Mouse (Mus musculus) heart, embryonic 15.5 days (tissue): ENCODE measurements at regions not wholly inside any gene's neighbourhood (a gene's known extent, or its start where the extent isn't known, plus 50 kb on each side); places are given as distances from the start of the nearest gene placed in this dataset.
A peak's percentile ranks its signal among the peaks of the same experiment; 100 is the strongest.

Source experiments
- ATAC-seq: fragments of 200-750 bp; cut with Nextera tagmentation; replicated peaks from 2 replicates; pipeline ENCODE4 v1.8.0; 2017; ENCODE audit warnings: low read depth, moderate TSS enrichment; ENCODE audit not compliant: insufficient number of reproducible peaks, insufficient read depth, low FRiP score
- H3K27ac ChIP-seq: fragments of 300-500 bp; sonication (generic); 2 replicates; pipeline ENCODE4 v1.5.1; 2015; ENCODE audit warnings: mild to moderate bottlenecking, inconsistent platforms
- H3K27me3 ChIP-seq: fragments of 300-500 bp; sonication (generic); 2 replicates; pipeline ENCODE4 v1.6.1; 2015; ENCODE audit warnings: inconsistent platforms
- H3K36me3 ChIP-seq: fragments of 300-500 bp; sonication (generic); 2 replicates; pipeline ENCODE4 v1.6.1; 2015; ENCODE audit warnings: mild to moderate bottlenecking, inconsistent platforms
- H3K4me1 ChIP-seq: fragments of 300-500 bp; sonication (generic); replicated peaks from 2 replicates; pipeline ENCODE4 v1.6.1; 2015; ENCODE audit warnings: inconsistent platforms
- H3K4me2 ChIP-seq: fragments of 300-500 bp; sonication (generic); 2 replicates; pipeline ENCODE4 v1.6.1; 2015; ENCODE audit warnings: inconsistent platforms, mild to moderate bottlenecking, moderate library complexity
- H3K4me3 ChIP-seq: fragments of 300-500 bp; sonication (generic); 2 replicates; pipeline ENCODE4 v1.5.1; 2015; ENCODE audit warnings: mild to moderate bottlenecking, inconsistent platforms
- H3K9ac ChIP-seq: fragments of 300-500 bp; sonication (generic); 2 replicates; pipeline ENCODE4 v1.6.1; 2015; ENCODE audit warnings: mild to moderate bottlenecking, inconsistent platforms
- H3K9me3 ChIP-seq: fragments of 300-500 bp; sonication (generic); replicated peaks from 2 replicates; pipeline ENCODE4 v1.6.1; 2016; ENCODE audit warnings: inconsistent platforms
- WGBS: fragments of 180-500 bp; shearing (Covaris S2); methylation state at CpG from one replicate; pipeline ENCODE4 v1.1.7; 2015; ENCODE audit warnings: mixed read lengths; 5-methylcytosine and 5-hydroxymethylcytosine counted together

DNA sequence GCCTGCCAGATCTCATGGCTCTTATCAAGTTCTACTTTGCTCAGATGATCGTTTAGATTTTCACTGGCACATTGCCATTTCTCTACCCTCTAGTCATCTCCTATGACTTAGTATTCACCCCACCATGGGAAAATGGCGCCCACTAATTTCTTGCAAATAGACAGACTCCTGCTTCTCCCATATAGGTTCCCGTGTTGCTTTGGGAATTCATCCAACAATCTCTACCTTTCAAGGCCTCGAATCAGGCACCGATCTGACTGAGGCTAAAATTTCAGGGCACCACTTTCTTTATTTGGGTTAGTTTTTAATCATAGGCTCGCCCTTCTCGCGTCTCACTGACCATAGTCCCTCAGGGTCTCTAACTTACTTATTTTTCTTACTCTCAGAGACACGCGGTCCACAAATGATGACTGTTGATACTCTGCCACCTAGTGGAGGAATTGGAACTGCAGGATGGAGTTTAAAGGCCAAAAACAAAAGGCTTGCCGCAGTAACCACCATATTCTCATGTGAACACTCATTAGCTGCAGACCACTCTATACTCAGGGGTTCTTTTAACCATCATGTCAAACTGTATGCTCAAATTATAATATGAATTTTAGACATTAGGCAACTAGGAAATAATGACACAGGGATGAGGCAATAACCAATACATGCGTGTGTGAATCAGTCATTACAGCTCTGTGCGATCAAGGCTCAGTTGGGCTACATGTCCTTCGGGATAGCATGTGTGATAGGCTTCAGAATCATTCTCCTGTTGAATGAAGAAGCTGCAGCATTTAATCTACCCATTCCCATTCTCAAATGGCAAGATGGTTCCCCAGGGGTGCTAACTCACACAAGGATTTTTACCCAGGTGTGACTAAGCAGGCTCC, 119.5 kb upstream of the Nhs start:
- ATAC-seq, result no peak
- 0 out of 2 replicates have a peak overlapping the region, but pooled peaks have one; percentile 16 for H3K4me2 ChIP-seq

DNA sequence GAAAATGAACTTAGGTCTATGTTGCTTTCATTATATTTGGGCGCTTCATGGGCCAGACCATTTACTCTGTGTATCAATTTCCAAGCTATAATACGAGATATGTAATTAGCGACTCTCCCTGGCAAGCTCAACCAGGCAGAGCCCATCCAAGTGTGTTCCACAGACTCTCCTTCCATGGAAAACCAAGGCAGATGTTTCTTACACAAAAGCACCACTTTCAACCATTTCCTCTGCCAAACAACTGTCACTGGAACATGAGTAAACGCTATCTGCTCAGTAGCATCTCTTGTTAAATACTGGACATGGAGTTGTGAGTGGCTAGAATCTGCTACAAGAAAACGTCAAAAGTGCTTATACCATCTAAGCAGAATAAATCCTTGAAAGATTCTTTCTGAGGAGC, 115.1 kb upstream of the Nhs start:
- Histone ChIP-seq H3K4me3 (no peak overlapping the region), H3K36me3 (no peaks in the 10 kb centered on the region), H3K9ac (no peak overlapping the region), H3K4me2 (no peak overlapping the region), H3K27ac (no peak overlapping the region), H3K9me3 (no peaks in the 10 kb centered on the region), H3K27me3 (no peaks in the 10 kb centered on the region; the same call in 1 of the 2 replicates), H3K4me1 (no peaks in the 10 kb centered on the region)
- no peak for ATAC-seq
- 67% methylated on average over 5 of the region's 5 CpGs for WGBS

More for the DNA sequence above, 119.5 kb upstream of the Nhs start:
- Histone ChIP-seq H3K4me3 (no peak overlapping the region), H3K4me1 (no peaks in the 10 kb centered on the region), H3K27ac (no peak overlapping the region), H3K9me3 (no peaks in the 10 kb centered on the region), H3K36me3 (no peaks in the 10 kb centered on the region), H3K27me3 (no peaks in the 10 kb centered on the region; the same call in 1 of the 2 replicates), H3K9ac (no peak overlapping the region)
- 48% methylated on average over 14 of the region's 14 CpGs for WGBS

DNA sequence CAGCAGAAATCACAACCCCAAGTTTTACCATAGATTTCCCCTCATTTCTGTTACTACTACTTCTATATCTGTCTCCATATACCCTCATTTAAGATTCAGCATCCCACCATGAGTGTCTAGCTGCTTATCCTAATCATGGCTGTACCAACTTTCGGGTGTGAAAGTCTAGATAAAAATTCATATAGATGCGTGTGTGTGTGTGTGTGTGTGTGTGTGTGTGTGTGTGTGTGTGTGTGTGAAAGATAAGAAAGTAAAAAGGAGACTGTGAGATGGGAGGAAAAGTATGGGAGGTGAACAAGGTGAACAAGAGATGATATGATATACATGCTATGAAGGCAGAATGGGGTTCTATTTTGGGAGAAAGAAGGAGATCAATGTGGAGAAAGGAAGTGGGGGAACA, 111.7 kb upstream of the Nhs start:
- Histone ChIP-seq H3K4me2 (no peak overlapping the region), H3K4me3 (no peak overlapping the region), H3K27ac (no peak overlapping the region), H3K9ac (no peak overlapping the region), H3K4me1 (no peaks in the 10 kb centered on the region), H3K9me3 (no peaks in the 10 kb centered on the region), H3K27me3 (no peaks in the 10 kb centered on the region), H3K36me3 (no peaks in the 10 kb centered on the region)
- no peak for ATAC-seq
- 66% methylated on average over 2 of the region's 2 CpGs for WGBS

DNA sequence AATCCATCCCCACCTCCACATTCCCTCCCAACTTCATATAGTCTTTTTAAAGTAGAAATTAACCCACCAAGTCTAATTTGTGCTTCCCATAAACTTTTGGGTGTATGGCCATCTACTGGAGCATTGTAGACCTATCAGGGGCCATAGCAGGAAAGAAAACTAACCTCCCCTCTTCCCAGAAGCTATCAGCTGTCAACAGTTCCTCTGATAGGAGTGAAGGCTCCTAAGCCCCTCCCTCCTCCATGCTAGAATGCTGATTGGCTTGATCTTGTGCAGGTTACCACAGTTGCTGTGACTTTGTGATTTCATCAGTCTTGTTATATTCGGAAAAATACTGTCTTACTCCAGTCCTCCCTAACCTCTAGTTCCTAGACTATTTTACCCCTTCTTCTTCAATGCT, 109.4 kb upstream of the Nhs start:
- Histone ChIP-seq H3K4me1 (no peaks in the 10 kb centered on the region), H3K27ac (no peak overlapping the region), H3K4me3 (no peak overlapping the region), H3K27me3 (no peaks in the 10 kb centered on the region), H3K9me3 (no peaks in the 10 kb centered on the region), H3K4me2 (no peak overlapping the region), H3K9ac (no peak overlapping the region), H3K36me3 (no peaks in the 10 kb centered on the region)
- no peak for ATAC-seq
- 70% methylated on average over 1 of the region's 1 CpGs for WGBS

DNA sequence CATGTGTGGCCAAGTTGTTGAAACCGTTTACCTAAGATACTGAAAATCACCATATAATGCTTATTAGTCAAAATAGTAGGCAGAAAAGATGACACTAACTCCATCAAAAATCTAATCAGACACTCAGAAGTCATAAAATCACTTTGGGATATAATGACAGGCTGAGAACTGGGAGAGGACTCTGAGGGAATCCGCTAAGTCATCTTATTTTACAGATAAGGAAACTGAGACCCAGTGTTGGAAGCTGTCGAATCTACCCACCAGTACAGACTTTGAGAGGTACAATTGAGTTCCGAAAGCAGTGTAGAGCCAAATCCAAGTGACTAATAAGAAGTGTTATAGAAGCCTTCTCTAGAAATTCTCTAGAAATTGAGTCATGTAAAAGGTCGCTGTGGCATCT, 108.6 kb upstream of the Nhs start:
- 71% methylated on average over 5 of the region's 5 CpGs for WGBS
- Histone ChIP-seq H3K9ac (no peak overlapping the region), H3K36me3 (no peaks in the 10 kb centered on the region), H3K27me3 (no peaks in the 10 kb centered on the region), H3K27ac (no peak overlapping the region), H3K4me2 (no peak overlapping the region), H3K4me1 (no peaks in the 10 kb centered on the region), H3K4me3 (no peak overlapping the region), H3K9me3 (no peaks in the 10 kb centered on the region)
- ATAC-seq, result no peak

DNA sequence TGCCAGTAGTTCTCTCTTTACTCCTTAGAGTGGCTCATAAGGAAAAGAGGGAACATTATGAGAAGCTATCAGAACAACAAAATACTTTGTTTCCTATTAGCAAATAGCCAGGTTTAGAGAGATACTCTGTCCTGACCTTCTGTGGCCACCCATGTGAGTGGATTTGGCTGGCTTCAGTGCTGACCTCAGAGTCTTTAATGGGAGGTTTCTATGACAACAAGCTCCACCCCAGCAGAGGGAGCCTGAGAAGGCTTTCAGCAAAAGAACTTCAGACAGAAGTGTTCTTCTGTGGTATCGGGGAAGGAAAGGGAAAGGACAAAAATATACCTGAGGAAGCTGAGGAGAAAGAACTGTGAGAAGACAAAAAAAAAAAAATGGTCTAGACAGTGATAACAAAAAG, 108.1 kb upstream of the Nhs start:
- Histone ChIP-seq H3K4me2 (no peak overlapping the region), H3K9ac (no peak overlapping the region), H3K4me3 (no peak overlapping the region), H3K27ac (no peak overlapping the region), H3K9me3 (no peaks in the 10 kb centered on the region), H3K4me1 (no peaks in the 10 kb centered on the region), H3K27me3 (no peaks in the 10 kb centered on the region), H3K36me3 (no peaks in the 10 kb centered on the region)
- 20% methylated on average over 1 of the region's 1 CpGs for WGBS
- ATAC-seq, result no peak

DNA sequence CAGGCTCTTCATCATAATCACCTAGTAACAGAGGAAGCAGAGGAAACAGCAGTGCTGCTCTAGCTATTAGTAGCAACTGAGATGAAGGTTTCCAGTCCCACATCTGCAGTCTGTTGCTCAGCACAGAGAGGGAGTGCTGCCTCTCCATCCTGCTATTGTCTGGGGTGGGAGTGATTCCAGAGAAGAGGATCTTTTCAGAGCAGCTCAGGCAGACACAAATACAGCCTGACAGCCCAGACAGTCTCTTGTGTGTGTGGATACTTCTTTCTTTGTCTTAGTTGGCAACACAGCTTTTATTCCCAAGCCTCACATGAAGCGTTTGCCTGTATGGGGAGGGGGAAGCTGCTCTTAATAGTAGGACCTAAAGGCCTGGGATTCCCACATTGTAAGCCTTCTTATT, 107.2 kb upstream of the Nhs start:
- no peak overlapping the region for H3K9ac ChIP-seq
- no peaks in the 10 kb centered on the region for H3K4me1 ChIP-seq
- WGBS, result 33% methylated on average over 1 of the region's 1 CpGs
- H3K36me3 ChIP-seq, result no peaks in the 10 kb centered on the region
- no peak overlapping the region for H3K4me2 ChIP-seq
- H3K4me3 ChIP-seq, result no peak overlapping the region
- H3K9me3 ChIP-seq, result no peaks in the 10 kb centered on the region
- no peak; the same call in 1 of the 2 replicates for ATAC-seq
- no peak overlapping the region for H3K27ac ChIP-seq
- H3K27me3 ChIP-seq, result no peaks in the 10 kb centered on the region

DNA sequence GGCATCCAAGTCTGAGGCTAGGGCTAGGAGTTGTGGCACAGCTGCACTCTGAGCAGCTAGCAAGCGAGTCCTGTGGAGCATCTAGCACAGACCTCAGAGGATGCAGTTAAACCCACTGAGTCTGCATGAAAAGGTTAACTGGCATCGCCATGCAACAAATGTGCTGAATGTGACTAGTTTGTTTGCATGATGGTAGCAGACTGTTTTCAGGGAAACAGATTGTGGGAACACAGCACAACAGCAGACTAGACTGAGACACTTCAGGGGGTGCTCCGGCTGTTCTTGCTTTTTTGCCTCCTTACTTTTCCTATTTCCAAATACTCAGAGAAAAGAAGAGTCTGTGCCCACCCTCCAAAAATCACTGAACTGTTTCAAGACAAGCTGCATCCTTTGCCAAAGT, 97.9 kb upstream of the Nhs start:
- no peak overlapping the region for H3K9ac ChIP-seq
- no peak for ATAC-seq
- H3K4me1 ChIP-seq, result peaks cover 3% of the 10 kb centered on the region; the same call in 1 of the 2 replicates
- no peak overlapping the region for H3K4me2 ChIP-seq
- WGBS, result 83% methylated on average over 3 of the region's 3 CpGs
- no peaks in the 10 kb centered on the region for H3K36me3 ChIP-seq
- H3K9me3 ChIP-seq, result no peaks in the 10 kb centered on the region
- H3K27ac ChIP-seq, result no peak overlapping the region
- no peaks in the 10 kb centered on the region for H3K27me3 ChIP-seq
- no peak overlapping the region for H3K4me3 ChIP-seq

DNA sequence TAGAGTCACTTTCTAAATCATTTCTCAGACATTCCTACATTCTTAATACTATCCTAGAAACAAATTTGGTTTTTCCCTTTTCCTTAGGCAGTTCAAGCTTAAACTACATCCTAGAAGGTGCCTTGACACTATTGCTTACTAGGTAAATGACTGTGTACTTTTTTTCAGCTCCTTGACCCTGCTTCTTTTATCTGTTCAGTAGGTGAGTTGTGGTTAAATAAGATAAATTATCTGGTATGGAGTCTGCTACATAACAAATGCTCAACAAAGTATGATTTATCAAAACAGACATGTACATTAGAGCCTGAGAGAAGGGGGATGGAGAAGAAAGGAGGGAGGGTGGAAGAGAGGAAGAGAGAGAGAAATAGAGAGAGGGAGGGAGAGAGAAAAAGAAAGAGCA, 96.3 kb upstream of the Nhs start:
- Histone ChIP-seq H3K4me3 (no peak overlapping the region), H3K4me1 (peaks cover 3% of the 10 kb centered on the region; the same call in 1 of the 2 replicates), H3K27ac (no peak overlapping the region), H3K9me3 (no peaks in the 10 kb centered on the region), H3K4me2 (no peak overlapping the region), H3K9ac (no peak overlapping the region), H3K27me3 (no peaks in the 10 kb centered on the region), H3K36me3 (no peaks in the 10 kb centered on the region)
- ATAC-seq, result no peak

DNA sequence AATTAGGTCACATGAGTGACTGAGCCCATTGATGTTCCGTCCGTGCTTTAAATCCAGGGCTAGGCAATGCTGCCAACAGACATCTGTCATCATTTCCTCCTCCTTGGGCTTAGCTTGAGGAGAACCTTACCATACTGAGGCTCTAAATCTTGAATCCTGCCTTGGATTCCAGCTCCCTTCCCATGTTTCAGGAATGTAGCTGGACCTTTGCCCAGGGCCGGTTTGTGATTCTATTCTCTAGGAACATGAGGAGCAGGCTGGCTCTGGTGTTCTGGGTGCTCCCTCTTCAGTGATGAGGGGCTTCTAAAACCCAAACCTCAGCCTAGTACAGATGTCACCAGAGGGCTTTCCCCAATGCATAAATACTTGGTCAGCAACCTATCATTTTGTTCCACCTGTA, 81.8 kb upstream of the Nhs start:
- H3K9ac ChIP-seq, result no peak overlapping the region
- H3K27me3 ChIP-seq, result no peaks in the 10 kb centered on the region
- ATAC-seq, result no peak
- H3K4me2 ChIP-seq, result no peak overlapping the region
- H3K36me3 ChIP-seq, result no peaks in the 10 kb centered on the region
- no peak overlapping the region for H3K4me3 ChIP-seq
- no peaks in the 10 kb centered on the region for H3K4me1 ChIP-seq
- 50% methylated on average over 3 of the region's 3 CpGs for WGBS
- no peak overlapping the region for H3K27ac ChIP-seq
- no peaks in the 10 kb centered on the region for H3K9me3 ChIP-seq

DNA sequence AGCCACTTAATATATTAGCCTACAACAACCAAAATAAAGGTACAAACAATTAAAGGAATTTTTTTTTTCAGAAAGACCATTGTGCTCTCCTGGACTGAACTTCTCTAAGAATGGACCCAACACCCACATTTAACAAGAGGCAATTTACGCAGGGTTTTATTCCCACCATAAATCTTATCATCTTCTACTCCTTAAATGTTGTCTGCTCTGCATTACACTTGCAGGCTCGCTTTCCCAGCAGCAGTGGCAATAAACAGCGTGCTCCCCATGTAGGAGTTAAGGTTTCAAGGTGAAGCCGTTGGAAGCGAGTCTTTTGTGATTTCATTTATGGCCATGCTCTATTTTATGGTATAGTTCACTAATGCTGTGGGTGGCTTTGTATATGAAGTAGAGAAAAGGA, 76.0 kb upstream of the Nhs start:
- no peak overlapping the region for H3K27ac ChIP-seq
- no peaks in the 10 kb centered on the region for H3K4me1 ChIP-seq
- 68% methylated on average over 5 of the region's 5 CpGs for WGBS
- H3K4me2 ChIP-seq, result no peak overlapping the region
- no peaks in the 10 kb centered on the region for H3K27me3 ChIP-seq
- no peak overlapping the region for H3K9ac ChIP-seq
- no peak for ATAC-seq
- H3K4me3 ChIP-seq, result no peak overlapping the region
- no peaks in the 10 kb centered on the region for H3K36me3 ChIP-seq
- H3K9me3 ChIP-seq, result no peaks in the 10 kb centered on the region

DNA sequence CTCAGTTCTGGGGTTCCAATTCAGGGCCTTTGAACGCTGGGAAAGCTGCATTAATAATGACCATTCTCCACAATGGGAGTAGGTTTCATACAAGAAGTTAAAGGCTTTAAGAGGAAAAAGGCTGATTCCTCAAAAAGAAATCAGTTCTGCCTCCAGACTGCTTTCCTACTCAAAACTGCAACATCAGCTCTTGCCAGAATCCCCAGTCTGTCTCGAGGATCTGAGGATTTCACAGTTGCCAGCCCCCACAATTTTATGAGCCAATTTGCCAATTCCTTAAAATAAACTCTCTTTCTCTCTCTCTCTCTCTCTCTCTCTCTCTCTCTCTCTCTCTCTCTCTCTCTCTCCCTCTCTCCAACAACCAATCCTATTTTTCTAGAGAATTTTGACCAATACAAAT, 51.3 kb upstream of the Nhs start:
- WGBS, result 58% methylated on average over 2 of the region's 2 CpGs
- no peaks in the 10 kb centered on the region for H3K9me3 ChIP-seq
- H3K27ac ChIP-seq, result no peak overlapping the region
- H3K9ac ChIP-seq, result no peak overlapping the region
- no peak overlapping the region for H3K4me2 ChIP-seq
- H3K4me3 ChIP-seq, result no peak overlapping the region
- H3K36me3 ChIP-seq, result no peaks in the 10 kb centered on the region
- H3K27me3 ChIP-seq, result no peaks in the 10 kb centered on the region
- H3K4me1 ChIP-seq, result no peaks in the 10 kb centered on the region
- no peak for ATAC-seq
